Mouse (Mus musculus) cerebellum, postnatal 10 days (tissue): Measurements from ENCODE around the gene Gm45062.

Experiments
- DNase-seq, 2 experiments: peaks; one replicate each; pipeline ENCODE4 v3.0.0; 2021; ENCODE audit warnings: mixed read lengths in 2 of 2

The Gm45062 gene

GRCm38 (mm10) chr6:8419485-8420186 lies 160.4 kb downstream of the Gm45062 start:
- no peak for DNase-seq

DNA sequence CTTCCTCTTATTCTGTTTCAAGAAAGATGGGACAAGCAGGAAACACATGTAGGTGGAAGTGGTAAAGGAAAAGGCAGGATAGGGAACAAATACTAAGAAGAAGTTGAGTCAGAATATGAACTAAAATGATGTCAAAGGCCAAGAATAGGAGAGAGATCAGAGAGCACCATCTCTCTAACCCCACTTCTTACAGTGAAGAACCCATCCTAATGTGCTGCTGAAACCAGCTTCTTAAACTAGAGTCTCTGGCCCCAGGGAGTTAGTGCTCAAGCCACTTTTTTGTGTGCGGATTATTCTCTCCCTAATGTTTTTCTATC lies 160.9 kb downstream of the Gm45062 start:
- DNase-seq = no peak

GRCm38 (mm10) chr6:8421421-8421820 lies 162.2 kb downstream of the Gm45062 start:
- DNase-seq = no peak

DNA sequence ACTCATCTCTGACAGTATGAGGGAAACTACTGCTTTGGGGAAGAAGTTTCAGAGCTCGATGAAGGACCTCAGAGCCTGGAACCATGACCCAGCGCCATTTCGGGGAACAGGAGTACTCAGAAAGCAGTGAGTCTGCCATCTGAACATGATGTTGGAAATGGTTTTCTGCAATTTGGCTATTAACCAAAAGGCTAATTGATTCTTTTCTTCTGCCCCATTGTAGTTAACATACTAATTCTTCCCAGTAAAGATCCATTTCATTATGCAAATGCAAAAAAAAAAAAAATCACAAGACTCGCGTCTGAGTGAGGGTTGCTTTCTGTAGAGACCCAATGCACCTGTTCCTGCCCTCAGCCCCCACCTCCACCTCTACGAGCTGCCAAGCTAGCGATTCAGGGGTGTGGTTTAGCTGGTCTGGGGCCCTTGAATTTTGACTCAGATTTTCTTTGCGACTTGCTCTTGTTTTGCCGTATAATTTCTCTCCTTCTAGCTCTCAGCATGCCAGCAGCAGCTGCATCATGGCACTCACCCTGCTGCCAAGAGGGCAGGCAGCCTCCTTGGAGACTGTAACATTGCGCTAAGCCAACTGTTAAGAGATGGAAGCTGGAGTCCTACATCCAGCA lies 162.8 kb downstream of the Gm45062 start:
- DNase-seq = peak; percentile 66 to 78

DNA sequence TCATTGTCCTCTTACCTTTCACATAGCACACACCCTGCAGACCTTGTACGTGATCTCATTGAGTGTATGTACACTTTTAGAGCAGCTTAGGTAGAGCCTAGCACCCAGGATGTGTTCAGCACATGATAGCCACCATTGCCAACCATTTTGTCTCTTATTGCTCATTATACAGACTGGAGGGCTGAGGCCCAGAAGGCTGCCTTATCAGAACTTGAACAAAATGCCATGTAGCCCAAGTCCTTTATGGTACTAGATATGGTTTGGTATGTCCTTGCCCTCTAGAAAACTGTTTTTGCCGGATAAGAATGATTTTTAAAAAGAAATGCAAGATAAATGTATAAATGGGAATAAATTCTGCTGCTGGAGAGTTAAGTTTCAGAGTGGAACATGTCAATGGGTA lies 163.9 kb downstream of the Gm45062 start:
- DNase-seq = no peak

DNA sequence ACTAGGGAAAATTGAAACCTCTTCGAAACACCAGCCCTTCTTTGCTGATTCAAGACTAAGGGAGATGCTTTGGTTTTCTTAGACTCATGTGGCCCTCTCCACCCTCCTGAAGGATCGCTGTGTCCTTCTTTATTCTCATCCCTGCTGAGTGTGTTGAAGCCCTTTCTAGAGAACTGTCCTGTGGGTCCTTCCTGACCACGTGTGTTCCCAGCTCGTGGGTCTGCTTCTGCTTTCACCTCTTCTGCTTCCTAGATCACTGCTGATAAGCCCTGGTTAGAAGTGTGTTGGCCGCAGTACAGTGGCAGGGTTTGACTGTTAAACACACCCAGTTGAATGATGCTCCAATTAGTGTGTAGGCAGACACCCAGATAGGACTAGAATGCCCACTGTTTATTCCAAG lies 168.4 kb downstream of the Gm45062 start:
- DNase-seq = no peak

DNA sequence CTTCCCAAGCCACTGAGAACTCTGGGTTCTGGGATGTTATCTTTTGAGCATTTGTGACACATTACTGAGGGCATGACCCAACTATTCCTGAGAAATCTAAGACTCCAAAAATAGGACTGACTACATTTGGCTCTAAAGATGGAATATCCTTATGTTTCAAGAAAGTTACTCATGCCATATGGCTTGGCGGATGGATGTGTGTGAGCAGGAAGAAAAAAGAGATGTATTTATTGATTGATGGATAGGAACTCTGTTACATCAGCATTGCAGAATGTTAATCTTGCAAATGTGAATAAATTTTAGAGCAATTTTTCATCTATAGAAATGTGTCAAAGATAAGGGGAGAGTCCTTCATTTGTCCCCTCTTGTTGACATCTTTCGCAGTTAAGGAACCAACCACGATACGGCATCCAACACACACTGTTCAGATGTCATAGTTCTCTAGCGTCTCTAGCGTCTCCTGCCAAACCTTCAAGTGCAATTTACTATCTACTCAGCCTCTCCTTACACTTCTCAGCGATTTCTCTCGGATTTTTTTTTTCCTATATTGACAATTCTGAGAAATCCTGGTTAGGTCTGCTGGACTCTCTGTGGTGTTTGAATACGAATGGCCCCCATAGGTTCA lies 171.5 kb downstream of the Gm45062 start:
- no peak for DNase-seq

GRCm38 (mm10) chr6:8433179-8433578 lies 173.9 kb downstream of the Gm45062 start:
- no peak for DNase-seq

DNA sequence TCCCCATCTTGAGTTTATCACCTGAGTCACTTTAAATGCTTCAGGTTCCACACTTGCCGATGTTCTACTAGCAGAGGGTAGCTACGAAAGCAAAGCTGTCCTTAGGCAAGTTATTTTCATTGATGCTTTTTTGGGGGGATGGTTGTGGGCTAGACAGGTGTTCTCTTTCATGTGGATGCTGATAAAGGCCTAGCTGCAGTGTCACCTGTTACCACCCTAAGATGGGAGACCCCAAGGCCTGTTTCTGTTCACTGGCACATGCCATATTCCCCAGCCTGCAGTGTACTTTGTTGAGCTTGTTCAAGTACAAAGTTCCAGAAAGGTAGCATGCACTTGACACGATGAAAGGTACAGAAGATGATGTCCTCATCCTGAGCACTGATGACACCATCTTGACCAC lies 178.7 kb downstream of the Gm45062 start:
- DNase-seq = no peak

GRCm38 (mm10) chr6:8441814-8442213 lies 182.6 kb downstream of the Gm45062 start:
- no peak for DNase-seq

DNA sequence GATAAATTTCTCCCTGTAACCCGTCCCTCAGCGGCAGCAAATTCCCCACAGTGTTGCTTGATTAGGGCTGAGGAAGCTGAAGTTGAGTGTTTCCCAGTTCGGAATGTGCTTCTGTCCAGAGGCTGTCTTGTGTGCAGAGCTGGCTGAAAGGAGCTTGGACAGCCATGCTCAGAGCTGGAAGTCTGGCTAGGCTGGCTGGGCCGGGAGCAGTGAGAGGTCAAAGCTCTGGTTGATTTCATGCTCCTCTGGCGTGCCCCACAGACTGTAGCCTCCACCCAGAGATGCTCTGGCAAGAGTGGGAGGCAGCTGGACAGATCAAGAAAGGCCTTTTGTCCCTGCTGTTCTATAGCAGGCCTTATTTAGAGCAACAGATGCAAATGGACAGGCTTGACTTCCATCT lies 187.5 kb downstream of the Gm45062 start:
- peak; percentile 17 to 42 for DNase-seq

- peak; percentile 69 to 75 for DNase-seq
Measured at GRCm38 (mm10) chr6:8455599-8455998, 196.3 kb downstream of the Gm45062 start.

DNA sequence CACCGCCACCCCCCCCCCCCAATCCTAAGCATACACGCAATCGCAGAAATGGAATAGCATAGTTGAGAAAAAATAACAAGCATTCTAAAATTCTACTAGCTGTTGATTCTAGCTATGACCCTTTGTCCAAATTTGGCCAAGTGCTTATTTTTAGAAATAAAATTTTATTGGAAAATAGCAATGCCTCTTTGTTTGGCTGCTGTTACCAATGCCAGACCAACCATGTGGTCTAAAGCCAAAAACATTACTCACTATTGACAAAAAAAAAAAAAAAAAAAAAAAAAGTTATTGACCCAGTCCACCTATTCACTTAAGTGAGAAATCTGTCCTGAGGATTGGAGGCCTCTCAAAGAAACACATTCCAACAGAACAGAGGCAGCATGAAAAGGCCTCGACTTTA lies 199.3 kb downstream of the Gm45062 start:
- no peak for DNase-seq

DNA sequence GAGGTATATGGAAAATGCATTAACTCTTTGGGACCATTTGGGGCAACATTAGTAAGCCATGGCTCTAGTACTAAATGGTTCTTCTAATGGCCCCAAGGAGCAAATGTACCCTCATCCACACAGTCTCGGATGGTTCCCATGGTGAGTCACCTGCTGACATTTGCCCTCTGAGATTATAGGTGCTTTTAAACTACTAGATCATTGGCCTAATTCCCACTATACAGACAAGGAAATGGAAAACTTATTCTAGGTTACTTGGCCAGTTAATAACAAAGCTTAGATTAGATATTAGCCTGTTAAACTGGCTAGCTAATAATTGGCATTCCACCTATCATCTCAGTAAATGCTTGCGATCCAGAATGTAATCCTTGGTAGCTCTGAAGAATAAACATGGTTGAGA lies 203.2 kb downstream of the Gm45062 start:
- no peak for DNase-seq

DNA sequence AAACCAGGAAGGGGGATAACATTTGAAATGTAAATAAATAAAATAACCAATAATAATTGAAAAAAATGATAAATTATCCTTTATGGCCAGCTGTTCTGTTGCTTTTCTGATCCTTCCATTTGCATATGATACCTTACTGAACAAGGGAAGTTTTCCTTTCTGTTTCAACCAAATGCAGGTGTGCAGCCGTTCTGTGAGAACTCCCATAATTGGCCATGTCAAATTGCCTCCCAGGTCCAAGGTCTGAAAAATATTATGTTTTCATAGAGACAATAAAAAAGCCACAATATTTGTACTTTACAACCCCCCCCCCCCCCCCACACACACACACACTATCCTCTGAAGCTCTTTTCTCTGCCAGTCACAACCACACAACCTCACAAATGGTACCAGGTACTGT lies 206.1 kb downstream of the Gm45062 start:
- no peak for DNase-seq

DNA sequence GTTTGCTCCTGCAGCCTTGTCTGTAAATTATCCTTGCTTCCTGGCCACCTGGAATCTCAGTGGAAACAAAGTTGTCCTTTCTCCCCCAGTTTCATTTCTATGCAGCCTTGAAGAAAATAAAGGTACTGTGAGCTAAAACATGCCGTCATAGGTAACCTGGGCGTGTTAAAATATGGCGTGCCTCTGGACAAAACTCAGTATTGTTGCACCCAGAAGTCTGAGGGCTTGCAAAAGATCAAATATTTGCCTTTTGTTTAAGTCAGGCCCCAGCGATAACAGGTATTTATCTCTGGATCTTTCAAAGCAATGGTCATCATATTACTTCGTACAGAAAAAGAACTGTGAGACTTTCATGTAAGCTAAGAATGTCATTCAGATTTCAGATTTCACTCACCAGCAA lies 206.7 kb downstream of the Gm45062 start:
- DNase-seq = no peak

- DNase-seq = no peak
Measured at GRCm38 (mm10) chr6:8467667-8468337, 208.6 kb downstream of the Gm45062 start.

DNA sequence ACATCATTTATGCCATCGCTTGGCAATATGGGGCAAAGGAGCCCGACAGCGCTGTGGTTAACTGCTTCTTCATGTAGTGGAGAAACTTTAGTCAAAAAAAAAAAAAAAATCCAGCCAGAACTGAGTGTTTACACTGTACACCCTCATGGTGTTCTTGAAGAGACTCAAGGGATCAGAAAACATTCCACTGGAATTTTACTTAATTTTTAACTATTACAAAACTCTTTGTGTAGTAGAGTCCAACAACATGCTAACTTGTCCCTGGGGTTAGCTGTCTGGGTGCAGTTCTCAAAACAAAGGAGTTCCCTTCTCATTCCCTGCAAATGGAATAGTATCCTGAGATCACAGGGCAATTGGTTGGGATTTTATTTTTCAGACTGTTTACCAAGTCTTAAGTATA lies 210.7 kb downstream of the Gm45062 start:
- DNase-seq = no peak

- DNase-seq = no peak
Measured at GRCm38 (mm10) chr6:8472125-8472524, 212.9 kb downstream of the Gm45062 start.

GRCm38 (mm10) chr6:8472915-8473314 lies 213.7 kb downstream of the Gm45062 start:
- no peak for DNase-seq

- DNase-seq = no peak
Measured at GRCm38 (mm10) chr6:8473498-8473897, 214.2 kb downstream of the Gm45062 start.

DNA sequence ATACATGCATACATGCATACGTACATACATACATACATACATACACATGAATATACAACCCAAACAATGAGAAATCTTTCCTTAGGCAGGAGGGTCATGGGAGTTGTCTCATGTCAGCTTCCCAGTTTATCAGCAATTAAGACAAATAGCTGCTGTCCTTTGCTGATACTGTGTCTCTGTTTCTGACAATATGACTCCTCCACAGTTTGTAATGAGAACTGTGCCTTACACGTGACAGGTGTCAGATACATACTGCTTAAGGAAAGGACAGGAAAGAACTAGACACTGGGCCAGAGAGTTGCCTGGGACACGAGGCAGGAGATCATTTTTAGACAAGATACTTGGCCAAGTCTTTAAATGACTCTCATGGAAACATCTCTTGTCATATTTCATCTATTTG lies 215.1 kb downstream of the Gm45062 start:
- no peak for DNase-seq

GRCm38 (mm10) chr6:8474820-8475219 lies 215.6 kb downstream of the Gm45062 start:
- no peak for DNase-seq

GRCm38 (mm10) chr6:8479176-8479575 lies 219.9 kb downstream of the Gm45062 start:
- no peak for DNase-seq
